Mouse (Mus musculus): ENCODE measurements around the gene Mif4gd. TPM values are rescaled to one million over a fixed set of nuclear protein-coding genes. Genes with fewer than 3 reads are reported as not detected.

Gene Mif4gd
- polyA plus RNA-seq, 1 experiment = 215 TPM

- no peak overlapping the region for H3K4me3 ChIP-seq (ENCODE audit: control insufficient read depth, insufficient read depth, low read length)
- H3K4me1 ChIP-seq (replicated peaks; ENCODE audit: control insufficient read depth, insufficient read depth, low read length) = peaks cover 20% of the 10 kb centered on the region
- H3K36me3 ChIP-seq (ENCODE audit: control insufficient read depth, insufficient read depth, low read length) = no peaks in the 10 kb centered on the region
- TF ChIP-seq CTCF (IDR thresholded peaks at IDR 0.05; ENCODE audit: borderline replicate concordance, control insufficient read depth, extremely low read depth, insufficient read depth, low read length, poor library complexity) (no peak), POLR2A (IDR thresholded peaks at IDR 0.05; ENCODE audit: control insufficient read depth, extremely low read depth, insufficient read depth, low read length, poor library complexity) (no peak)
- no peak overlapping the region for H3K27ac ChIP-seq (ENCODE audit: control insufficient read depth, insufficient read depth, low read length)
- no peak for DNase-seq
- WGBS = 96% methylated on average over 8 of the region's 8 CpGs
- no peaks in the 10 kb centered on the region for H3K27me3 ChIP-seq (ENCODE audit: control insufficient read depth, insufficient read depth, low read length)
Observed at GRCm38 (mm10) chr11:115635484-115635883, 22.7 kb upstream of the Mif4gd start.

- peaks cover 15% of the 10 kb centered on the region for H3K4me1 ChIP-seq (replicated peaks; ENCODE audit: control insufficient read depth, insufficient read depth, low read length)
- WGBS = 75% methylated on average over 8 of the region's 8 CpGs
- no peaks in the 10 kb centered on the region for H3K27me3 ChIP-seq (ENCODE audit: control insufficient read depth, insufficient read depth, low read length)
- H3K36me3 ChIP-seq (ENCODE audit: control insufficient read depth, insufficient read depth, low read length) = no peaks in the 10 kb centered on the region
- TF ChIP-seq CTCF (IDR thresholded peaks at IDR 0.05; ENCODE audit: borderline replicate concordance, control insufficient read depth, extremely low read depth, insufficient read depth, low read length, poor library complexity) = no peak
- no peak for TF ChIP-seq POLR2A (IDR thresholded peaks at IDR 0.05; ENCODE audit: control insufficient read depth, extremely low read depth, insufficient read depth, low read length, poor library complexity)
- no peak overlapping the region for H3K4me3 ChIP-seq (ENCODE audit: control insufficient read depth, insufficient read depth, low read length)
- DNase-seq = no peak
- no peak overlapping the region for H3K27ac ChIP-seq (ENCODE audit: control insufficient read depth, insufficient read depth, low read length)
Observed at GRCm38 (mm10) chr11:115635041-115635440, 22.3 kb upstream of the Mif4gd start.

GRCm38 (mm10) chr11:115634109-115634508 lies 21.3 kb upstream of the Mif4gd start:
- Histone ChIP-seq H3K4me3 (ENCODE audit: control insufficient read depth, insufficient read depth, low read length) (no peak overlapping the region), H3K4me1 (replicated peaks; ENCODE audit: control insufficient read depth, insufficient read depth, low read length) (peaks cover 6% of the 10 kb centered on the region), H3K27ac (ENCODE audit: control insufficient read depth, insufficient read depth, low read length) (no peak overlapping the region), H3K36me3 (ENCODE audit: control insufficient read depth, insufficient read depth, low read length) (no peaks in the 10 kb centered on the region), H3K27me3 (ENCODE audit: control insufficient read depth, insufficient read depth, low read length) (no peaks in the 10 kb centered on the region)
- TF ChIP-seq POLR2A (IDR thresholded peaks at IDR 0.05; ENCODE audit: control insufficient read depth, extremely low read depth, insufficient read depth, low read length, poor library complexity) (no peak), CTCF (IDR thresholded peaks at IDR 0.05; ENCODE audit: borderline replicate concordance, control insufficient read depth, extremely low read depth, insufficient read depth, low read length, poor library complexity) (no peak)
- 68% methylated on average over 3 of the region's 4 CpGs for WGBS
- no peak for DNase-seq

- no peaks in the 10 kb centered on the region for H3K36me3 ChIP-seq (ENCODE audit: control insufficient read depth, insufficient read depth, low read length)
- no peak for DNase-seq
- H3K4me1 ChIP-seq (replicated peaks; ENCODE audit: control insufficient read depth, insufficient read depth, low read length) = peaks cover 6% of the 10 kb centered on the region
- 47% methylated on average over 10 of the region's 10 CpGs for WGBS
- no peak for TF ChIP-seq POLR2A (IDR thresholded peaks at IDR 0.05; ENCODE audit: control insufficient read depth, extremely low read depth, insufficient read depth, low read length, poor library complexity)
- no peak for TF ChIP-seq CTCF (IDR thresholded peaks at IDR 0.05; ENCODE audit: borderline replicate concordance, control insufficient read depth, extremely low read depth, insufficient read depth, low read length, poor library complexity)
- no peaks in the 10 kb centered on the region for H3K27me3 ChIP-seq (ENCODE audit: control insufficient read depth, insufficient read depth, low read length)
- H3K27ac ChIP-seq (ENCODE audit: control insufficient read depth, insufficient read depth, low read length) = peak overlapping the region; percentile 19; the same call in 1 of the 2 replicates
- no peak overlapping the region for H3K4me3 ChIP-seq (ENCODE audit: control insufficient read depth, insufficient read depth, low read length)
Observed at GRCm38 (mm10) chr11:115632862-115633261, 20.1 kb upstream of the Mif4gd start.

GRCm38 (mm10) chr11:115632247-115632646 lies 19.5 kb upstream of the Mif4gd start:
- WGBS = 84% methylated on average over 7 of the region's 7 CpGs
- no peak for DNase-seq
- H3K27me3 ChIP-seq (ENCODE audit: control insufficient read depth, insufficient read depth, low read length) = no peaks in the 10 kb centered on the region
- peak overlapping the region; percentile 19; the same call in 1 of the 2 replicates for H3K27ac ChIP-seq (ENCODE audit: control insufficient read depth, insufficient read depth, low read length)
- H3K4me3 ChIP-seq (ENCODE audit: control insufficient read depth, insufficient read depth, low read length) = no peak overlapping the region
- H3K4me1 ChIP-seq (replicated peaks; ENCODE audit: control insufficient read depth, insufficient read depth, low read length) = peaks cover 9% of the 10 kb centered on the region
- no peaks in the 10 kb centered on the region for H3K36me3 ChIP-seq (ENCODE audit: control insufficient read depth, insufficient read depth, low read length)
- no peak for TF ChIP-seq POLR2A (IDR thresholded peaks at IDR 0.05; ENCODE audit: control insufficient read depth, extremely low read depth, insufficient read depth, low read length, poor library complexity)

GRCm38 (mm10) chr11:115631505-115631890 lies 18.7 kb upstream of the Mif4gd start:
- Histone ChIP-seq H3K36me3 (ENCODE audit: control insufficient read depth, insufficient read depth, low read length) (no peaks in the 10 kb centered on the region), H3K4me3 (ENCODE audit: control insufficient read depth, insufficient read depth, low read length) (no peak overlapping the region), H3K27ac (ENCODE audit: control insufficient read depth, insufficient read depth, low read length) (peak overlapping the region; percentile 40; the same call in 1 of the 2 replicates), H3K4me1 (replicated peaks; ENCODE audit: control insufficient read depth, insufficient read depth, low read length) (peaks cover 9% of the 10 kb centered on the region), H3K27me3 (ENCODE audit: control insufficient read depth, insufficient read depth, low read length) (no peaks in the 10 kb centered on the region)
- WGBS = 48% methylated on average over 3 of the region's 3 CpGs
- peak; percentile 43 for DNase-seq
- no peak for TF ChIP-seq POLR2A (IDR thresholded peaks at IDR 0.05; ENCODE audit: control insufficient read depth, extremely low read depth, insufficient read depth, low read length, poor library complexity)
- TF ChIP-seq CTCF (IDR thresholded peaks at IDR 0.05; ENCODE audit: borderline replicate concordance, control insufficient read depth, extremely low read depth, insufficient read depth, low read length, poor library complexity) = peak; percentile 6; the same call in 1 of the 2 replicates
